Mouse (Mus musculus) testis, adult 2 months (tissue): ENCODE data around the gene Ppif. TPM values are rescaled to one million over a fixed set of nuclear protein-coding genes. Genes with fewer than 3 reads are reported as not detected.

Experiments
- H3K27ac ChIP-seq: fragments of 200-500 bp; 2 replicates; pipeline ENCODE4 v1.5.1; 2012; ENCODE audit warnings: low read depth, low read length; ENCODE audit not compliant: control insufficient read depth, insufficient read depth
- H3K27me3 ChIP-seq: fragments of 200-500 bp; 2 replicates; pipeline ENCODE4 v1.6.1; 2012; ENCODE audit warnings: mild to moderate bottlenecking, low read length, moderate library complexity; ENCODE audit not compliant: control insufficient read depth, insufficient read depth
- H3K36me3 ChIP-seq: fragments of 200-500 bp; 2 replicates; pipeline ENCODE4 v1.6.1; 2012; ENCODE audit warnings: mild to moderate bottlenecking, low read length; ENCODE audit not compliant: control insufficient read depth, insufficient read depth
- H3K4me1 ChIP-seq: fragments of 200-500 bp; 2 replicates; pipeline ENCODE4 v1.6.1; 2012; ENCODE audit warnings: low read length; ENCODE audit not compliant: control insufficient read depth, insufficient read depth
- H3K4me3 ChIP-seq: fragments of 200-500 bp; 2 replicates; pipeline ENCODE4 v1.5.1; 2012; ENCODE audit warnings: low read depth, mild to moderate bottlenecking, low read length, moderate library complexity, mixed read lengths; ENCODE audit not compliant: control insufficient read depth
- CTCF ChIP-seq: fragments of 200-500 bp; IDR thresholded peaks from 2 replicates; pipeline ENCODE4 v1.5.1; 2012; ENCODE audit warnings: low read depth, mild to moderate bottlenecking, inconsistent platforms, low read length, moderate library complexity; ENCODE audit not compliant: control insufficient read depth, insufficient read depth, insufficient replicate concordance
- POLR2A ChIP-seq: fragments of 200-500 bp; IDR thresholded peaks from 2 replicates; pipeline ENCODE4 v1.6.1; 2012; ENCODE audit warnings: low read depth, mild to moderate bottlenecking, inconsistent platforms, low read length, moderate library complexity; ENCODE audit not compliant: control insufficient read depth
- polyA plus RNA-seq: library from polyadenylated mRNA; depleted of rRNA; stranded (reverse); fragments of >200 nt; gene quantifications from 2 replicates; pipeline ENCODE4 v1.2.3, GENCODE M21; 2012

Gene Ppif
- polyA plus RNA-seq, 1 experiment = 12.5 TPM

DNA sequence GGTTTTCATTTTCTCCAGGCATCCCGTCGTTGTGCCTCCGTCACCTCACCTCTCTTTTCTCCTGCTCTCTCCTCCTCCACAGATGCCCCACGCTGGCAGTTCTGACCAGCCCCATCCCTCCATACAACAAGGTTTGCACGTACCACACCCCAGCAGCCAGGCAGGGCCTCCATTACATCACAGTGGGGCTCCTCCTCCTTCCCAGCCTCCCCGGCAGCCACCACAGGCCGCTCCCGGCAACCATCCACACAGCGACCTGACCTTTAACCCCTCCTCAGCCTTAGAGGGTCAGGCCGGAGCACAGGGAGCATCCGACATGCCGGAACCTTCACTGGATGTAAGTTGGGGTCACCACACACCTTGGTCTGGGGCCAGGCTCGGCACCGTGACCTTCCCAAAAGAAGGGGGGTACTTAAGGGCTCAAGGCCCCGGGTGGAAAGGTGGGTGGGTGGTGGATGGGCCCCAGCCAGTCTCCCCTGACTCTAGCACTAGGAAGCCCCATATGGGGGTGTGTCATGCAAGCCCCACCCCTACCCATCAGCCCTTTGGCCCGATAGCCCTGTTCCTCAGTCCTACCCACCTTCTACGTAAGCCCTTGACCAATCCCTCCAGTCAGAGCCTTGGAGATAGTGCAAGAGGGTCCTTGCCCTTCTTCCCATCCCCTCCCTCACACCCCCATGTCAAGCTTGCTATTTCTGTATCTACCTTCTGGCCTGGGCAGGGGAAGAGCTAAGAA is 32.6 kb upstream of the Ppif start:
- TF ChIP-seq CTCF (no peak; the same call in 1 of the 2 replicates), POLR2A (peak; percentile 12; the same call in 1 of the 2 replicates)
- no peak overlapping the region for H3K27ac ChIP-seq
- peaks cover 9% of the 10 kb centered on the region for H3K4me1 ChIP-seq
- no peaks in the 10 kb centered on the region for H3K27me3 ChIP-seq
- no peaks in the 10 kb centered on the region for H3K36me3 ChIP-seq
- H3K4me3 ChIP-seq = peak overlapping the region; percentile 84

- Histone ChIP-seq H3K4me3 (no peak overlapping the region), H3K27ac (no peak overlapping the region), H3K4me1 (peaks cover 9% of the 10 kb centered on the region), H3K36me3 (no peaks in the 10 kb centered on the region), H3K27me3 (no peaks in the 10 kb centered on the region)
- no peak for TF ChIP-seq CTCF
- no peak for TF ChIP-seq POLR2A
Measured at GRCm38 (mm10) chr14:25663649-25664309, 30.2 kb upstream of the Ppif start.

DNA sequence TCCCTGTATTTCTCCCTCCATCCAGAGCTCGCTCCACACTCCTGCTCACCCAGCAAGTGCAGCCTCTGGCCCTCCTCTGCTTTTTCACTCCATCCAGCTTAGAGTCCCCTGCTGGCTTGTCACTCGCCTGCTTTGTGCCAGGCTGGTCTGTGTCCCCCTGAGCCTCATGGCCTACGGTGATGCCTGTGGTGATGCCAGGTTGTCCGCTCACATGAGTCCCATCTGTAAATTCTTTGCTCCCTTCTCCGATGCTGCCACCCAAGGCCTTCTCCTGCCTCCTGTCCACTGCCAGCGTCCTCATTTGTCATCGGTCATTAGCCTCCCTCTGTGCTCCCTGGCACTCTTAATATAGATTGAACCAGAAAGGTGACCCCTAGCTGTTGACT is 29.7 kb upstream of the Ppif start:
- H3K27me3 ChIP-seq = no peaks in the 10 kb centered on the region
- H3K4me3 ChIP-seq = no peak overlapping the region
- H3K27ac ChIP-seq = no peak overlapping the region
- no peaks in the 10 kb centered on the region for H3K36me3 ChIP-seq
- no peak for TF ChIP-seq CTCF
- TF ChIP-seq POLR2A = no peak
- peaks cover 9% of the 10 kb centered on the region for H3K4me1 ChIP-seq

DNA sequence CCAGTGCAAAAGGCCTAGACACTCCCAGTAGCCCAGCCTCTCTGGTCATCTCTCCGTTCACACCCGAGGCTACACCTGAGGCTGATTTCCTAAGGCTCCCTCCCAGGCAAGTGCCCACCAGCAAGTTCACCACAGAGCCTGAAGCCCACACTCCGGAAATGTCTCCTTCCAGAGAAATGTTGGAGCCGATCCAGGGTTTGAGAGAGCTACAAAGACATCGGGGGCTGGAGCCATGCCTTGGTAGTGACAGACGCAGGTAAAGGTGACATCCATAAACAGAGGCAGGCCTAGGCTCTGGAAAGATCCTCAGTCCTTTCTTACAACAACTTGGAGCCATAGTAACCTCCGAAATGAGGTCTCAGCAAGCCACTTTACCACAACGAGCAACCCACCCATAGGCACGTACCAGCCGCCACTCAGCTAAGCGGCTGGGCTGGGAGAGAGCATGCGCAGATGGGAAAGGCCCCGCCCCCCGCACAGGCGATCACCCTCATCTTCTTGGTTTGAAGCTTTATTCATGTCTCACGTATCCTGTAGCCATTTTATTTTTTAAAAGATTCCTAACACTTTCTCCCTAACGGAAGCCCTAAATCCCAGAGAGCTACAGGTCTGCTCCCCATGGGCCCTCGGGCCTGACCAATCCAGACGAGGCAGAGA is 28.5 kb upstream of the Ppif start:
- no peak overlapping the region for H3K27ac ChIP-seq
- H3K27me3 ChIP-seq = no peaks in the 10 kb centered on the region
- H3K4me3 ChIP-seq = peak overlapping the region; percentile 63
- H3K4me1 ChIP-seq = peaks cover 9% of the 10 kb centered on the region
- TF ChIP-seq CTCF = no peak
- no peak for TF ChIP-seq POLR2A
- H3K36me3 ChIP-seq = no peaks in the 10 kb centered on the region

DNA sequence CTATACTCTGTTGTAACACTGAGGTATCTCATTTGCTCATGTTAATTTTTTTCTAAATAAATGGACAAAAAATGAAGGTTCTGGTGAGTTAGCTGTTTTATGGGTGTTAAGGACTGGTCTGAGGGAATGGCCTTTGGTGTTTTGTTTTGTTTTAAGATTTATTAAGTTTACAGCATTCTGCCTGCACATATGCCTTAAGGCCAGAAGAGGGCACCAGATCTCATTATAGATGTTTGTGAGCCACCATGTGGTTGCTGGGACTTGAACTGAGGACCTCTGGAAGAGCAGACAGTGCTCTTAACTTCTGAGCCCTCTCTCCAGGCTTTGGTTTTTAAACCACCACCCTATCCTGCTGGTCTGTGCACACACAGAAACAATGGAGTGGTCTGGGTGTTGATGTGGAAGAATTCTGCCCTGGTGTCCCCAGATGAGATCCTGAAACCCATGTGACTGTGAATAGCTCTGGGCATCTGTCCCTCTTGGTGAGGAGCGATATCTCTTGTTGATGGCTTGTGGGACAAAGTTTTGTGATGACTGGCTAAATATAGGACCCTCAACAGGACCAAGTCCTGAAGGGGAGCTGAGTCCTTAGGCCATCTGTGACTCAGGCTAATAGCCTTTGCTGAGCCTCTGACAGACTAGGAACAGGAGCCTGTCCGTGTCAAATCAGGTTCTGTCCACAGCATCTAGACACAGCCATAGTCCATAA is 27.1 kb upstream of the Ppif start:
- H3K4me3 ChIP-seq = no peak overlapping the region
- TF ChIP-seq POLR2A (no peak), CTCF (no peak)
- H3K4me1 ChIP-seq = peaks cover 6% of the 10 kb centered on the region
- H3K27me3 ChIP-seq = no peaks in the 10 kb centered on the region
- no peak overlapping the region for H3K27ac ChIP-seq
- no peaks in the 10 kb centered on the region for H3K36me3 ChIP-seq

- H3K4me3 ChIP-seq = no peak overlapping the region
Measured at GRCm38 (mm10) chr14:25667587-25667986, 26.4 kb upstream of the Ppif start.

DNA sequence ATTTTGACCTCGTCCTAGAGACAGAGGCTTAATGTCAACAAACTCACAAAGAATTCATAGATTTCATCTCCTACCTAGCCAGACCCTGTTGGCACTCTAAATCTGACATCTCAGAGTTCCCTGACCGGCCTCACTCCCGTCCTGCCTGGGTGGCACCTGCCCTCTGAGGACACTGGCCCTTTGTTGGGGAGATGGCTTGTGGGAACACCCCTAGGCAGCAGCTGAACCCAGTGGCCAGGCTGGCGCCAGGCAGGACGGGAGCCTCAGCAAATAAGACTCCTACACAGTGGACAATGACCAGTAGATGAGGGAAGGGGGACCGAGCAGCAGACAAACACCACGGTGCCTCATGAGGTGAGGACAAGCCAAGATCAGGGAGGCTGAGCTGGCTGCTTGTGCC is 14.3 kb upstream of the Ppif start:
- Histone ChIP-seq H3K27me3 (no peaks in the 10 kb centered on the region), H3K4me3 (no peak overlapping the region), H3K4me1 (no peaks in the 10 kb centered on the region), H3K36me3 (no peaks in the 10 kb centered on the region), H3K27ac (no peak overlapping the region)
- TF ChIP-seq CTCF (no peak), POLR2A (no peak)

More at GRCm38 (mm10) chr14:25667587-25667986, 26.4 kb upstream of the Ppif start:
- H3K27me3 ChIP-seq = no peaks in the 10 kb centered on the region
- H3K4me1 ChIP-seq = peaks cover 6% of the 10 kb centered on the region
- no peak for TF ChIP-seq CTCF
- no peak for TF ChIP-seq POLR2A
- H3K27ac ChIP-seq = no peak overlapping the region
- no peaks in the 10 kb centered on the region for H3K36me3 ChIP-seq
